Mouse (Mus musculus) hindbrain, embryonic 12.5 days (tissue): ENCODE results near the gene Aoc3. TPM values are rescaled to one million over a fixed set of nuclear protein-coding genes. Genes with fewer than 3 reads are reported as not detected.
A peak's percentile ranks its signal among the peaks of the same experiment; 100 is the strongest.

Source experiments
- ATAC-seq: fragments of 200-750 bp; cut with Nextera tagmentation; 2 replicates; pipeline ENCODE4 v1.8.0; 2017; ENCODE audit warnings: moderate TSS enrichment; ENCODE audit not compliant: low FRiP score
- H3K27ac ChIP-seq: fragments of 300-500 bp; sonication (generic); 2 replicates; pipeline ENCODE4 v1.5.1; 2016; ENCODE audit warnings: mild to moderate bottlenecking
- H3K27me3 ChIP-seq: fragments of 300-500 bp; sonication (generic); 2 replicates; pipeline ENCODE4 v1.6.1; 2016; ENCODE audit warnings: mild to moderate bottlenecking
- H3K36me3 ChIP-seq: fragments of 300-500 bp; sonication (generic); 2 replicates; pipeline ENCODE4 v1.6.1; 2016; ENCODE audit warnings: mild to moderate bottlenecking
- H3K4me1 ChIP-seq: fragments of 300-500 bp; sonication (generic); 2 replicates; pipeline ENCODE4 v1.6.1; 2016
- H3K4me2 ChIP-seq: fragments of 300-500 bp; sonication (generic); replicated peaks from 2 replicates; pipeline ENCODE4 v1.6.1; 2016; ENCODE audit warnings: mild to moderate bottlenecking
- H3K4me3 ChIP-seq: fragments of 300-500 bp; sonication (generic); 2 replicates; pipeline ENCODE4 v1.5.1; 2016; ENCODE audit warnings: mild to moderate bottlenecking
- H3K9ac ChIP-seq: fragments of 300-500 bp; sonication (generic); 2 replicates; pipeline ENCODE4 v1.6.1; 2016; ENCODE audit warnings: mild to moderate bottlenecking, moderate library complexity
- H3K9me3 ChIP-seq: fragments of 300-500 bp; sonication (generic); replicated peaks from 2 replicates; pipeline ENCODE4 v1.6.1; 2016; ENCODE audit warnings: mild to moderate bottlenecking
- WGBS: fragments of 180-500 bp; shearing (Covaris S2); methylation state at CpG from one replicate; pipeline ENCODE4 v1.1.7; 2016; 5-methylcytosine and 5-hydroxymethylcytosine counted together
- polyA plus RNA-seq: library from polyadenylated mRNA; unstranded; fragments of >200 nt; fragmentation: Nextera tagmentation; extraction: Ambion mirVana; gene quantifications from 2 replicates; pipeline ENCODE4 v1.2.1, GENCODE M21; 2016

The Aoc3 gene
- polyA plus RNA-seq, 1 experiment from 2014 or later = not detected

GRCm38 (mm10) chr11:101332537-101332936 is 2.1 kb downstream of the Aoc3 start:
- no peak for ATAC-seq
- no peaks in the 10 kb centered on the region for H3K36me3 ChIP-seq
- no peaks in the 10 kb centered on the region for H3K9me3 ChIP-seq
- H3K27me3 ChIP-seq = no peaks in the 10 kb centered on the region
- no peak overlapping the region for H3K4me2 ChIP-seq
- H3K9ac ChIP-seq = no peak overlapping the region
- peaks cover 14% of the 10 kb centered on the region for H3K4me1 ChIP-seq
- WGBS = 82% methylated on average over 3 of the region's 3 CpGs
- H3K4me3 ChIP-seq = no peak overlapping the region
- no peak overlapping the region for H3K27ac ChIP-seq

DNA sequence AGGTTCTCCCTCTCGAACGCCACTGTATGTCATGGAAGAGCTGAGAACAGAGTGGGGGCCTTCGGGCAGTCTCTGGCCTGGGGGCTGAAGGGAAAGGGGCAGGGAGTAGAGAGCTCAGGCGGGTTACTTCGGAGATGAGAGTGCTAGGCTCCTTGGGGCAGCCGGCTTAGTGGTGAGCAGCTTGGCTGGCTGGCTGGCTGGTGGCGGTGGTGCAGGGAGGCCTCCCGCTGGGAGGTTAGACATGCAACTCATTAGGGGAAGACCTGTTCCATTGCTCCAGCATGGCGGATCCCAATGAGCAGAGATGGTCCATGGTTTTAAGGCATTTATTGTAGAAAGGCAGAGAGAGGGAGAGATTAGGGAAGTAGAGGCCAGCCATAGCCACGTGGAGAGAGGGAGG is 3.6 kb downstream of the Aoc3 start:
- no peak for ATAC-seq
- Histone ChIP-seq H3K4me2 (no peak overlapping the region), H3K36me3 (no peaks in the 10 kb centered on the region), H3K9me3 (no peaks in the 10 kb centered on the region), H3K27me3 (no peaks in the 10 kb centered on the region), H3K9ac (no peak overlapping the region), H3K4me3 (no peak overlapping the region), H3K4me1 (peaks cover 25% of the 10 kb centered on the region), H3K27ac (no peak overlapping the region)
- 27% methylated on average over 10 of the region's 10 CpGs for WGBS

GRCm38 (mm10) chr11:101334516-101334915 is 4.1 kb downstream of the Aoc3 start:
- Histone ChIP-seq H3K4me3 (no peak overlapping the region), H3K4me1 (peaks cover 25% of the 10 kb centered on the region), H3K27me3 (no peaks in the 10 kb centered on the region), H3K36me3 (no peaks in the 10 kb centered on the region), H3K27ac (no peak overlapping the region), H3K9ac (no peak overlapping the region), H3K4me2 (no peak overlapping the region), H3K9me3 (no peaks in the 10 kb centered on the region)
- WGBS = 7% methylated on average over 6 of the region's 6 CpGs
- ATAC-seq = no peak

- no peak overlapping the region for H3K4me2 ChIP-seq
- H3K9me3 ChIP-seq = no peaks in the 10 kb centered on the region
- H3K4me3 ChIP-seq = no peak overlapping the region
- 86% methylated on average over 9 of the region's 9 CpGs for WGBS
- no peak for ATAC-seq
- no peak overlapping the region for H3K27ac ChIP-seq
- no peak overlapping the region for H3K9ac ChIP-seq
- H3K27me3 ChIP-seq = no peaks in the 10 kb centered on the region
- no peaks in the 10 kb centered on the region for H3K36me3 ChIP-seq
- peaks cover 25% of the 10 kb centered on the region for H3K4me1 ChIP-seq
Observed at GRCm38 (mm10) chr11:101335685-101336084, 5.3 kb downstream of the Aoc3 start.

- Histone ChIP-seq H3K9ac (peak overlapping the region; percentile 44), H3K4me1 (peaks cover 25% of the 10 kb centered on the region), H3K27ac (peak overlapping the region; percentile 71), H3K36me3 (no peaks in the 10 kb centered on the region), H3K9me3 (no peaks in the 10 kb centered on the region), H3K4me3 (peak overlapping the region; percentile 26), H3K4me2 (peak overlapping the region; percentile 64), H3K27me3 (no peaks in the 10 kb centered on the region)
- ATAC-seq = peak; percentile 84
- WGBS = 2% methylated on average over 9 of the region's 9 CpGs
Observed at GRCm38 (mm10) chr11:101338123-101338760, 7.8 kb downstream of the Aoc3 start.

DNA sequence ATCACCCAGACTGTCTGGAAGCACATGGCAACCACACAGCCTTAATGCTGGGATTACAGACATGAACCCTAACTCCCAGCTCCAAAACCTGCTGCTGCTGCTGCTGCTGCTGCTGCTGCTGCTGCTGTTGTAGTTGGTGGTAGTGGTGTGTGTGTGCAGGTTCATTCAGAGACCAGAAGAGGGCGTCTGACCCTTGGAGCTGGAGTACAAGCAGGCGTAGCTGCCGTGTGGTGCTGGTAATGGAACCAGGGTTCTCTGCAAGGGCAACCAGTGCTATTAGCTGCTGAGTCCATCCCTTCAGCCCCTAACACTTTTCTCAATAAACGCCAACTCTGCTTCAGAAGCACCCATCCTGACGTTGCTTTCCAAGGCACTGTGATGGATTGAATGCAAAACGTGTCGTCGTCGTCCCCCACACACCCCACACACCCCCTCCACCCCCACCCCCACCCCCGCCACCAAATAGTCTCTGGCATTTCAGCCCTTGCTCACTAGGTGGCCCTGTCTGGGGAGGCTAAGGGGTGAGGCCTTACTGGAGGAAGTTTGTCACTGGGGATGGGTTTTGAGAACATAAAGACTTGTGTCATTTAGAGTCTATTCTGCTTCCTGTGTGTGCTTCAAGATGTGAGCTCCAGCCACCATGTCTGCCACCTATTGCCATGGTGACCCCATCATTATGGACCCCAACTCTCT is 16.8 kb downstream of the Aoc3 start:
- Histone ChIP-seq H3K4me3 (no peak overlapping the region), H3K9me3 (no peaks in the 10 kb centered on the region), H3K4me1 (no peaks in the 10 kb centered on the region), H3K4me2 (no peak overlapping the region), H3K27me3 (no peaks in the 10 kb centered on the region), H3K27ac (no peak overlapping the region), H3K36me3 (no peaks in the 10 kb centered on the region), H3K9ac (no peak overlapping the region)
- ATAC-seq = no peak
- WGBS = 77% methylated on average over 10 of the region's 10 CpGs

DNA sequence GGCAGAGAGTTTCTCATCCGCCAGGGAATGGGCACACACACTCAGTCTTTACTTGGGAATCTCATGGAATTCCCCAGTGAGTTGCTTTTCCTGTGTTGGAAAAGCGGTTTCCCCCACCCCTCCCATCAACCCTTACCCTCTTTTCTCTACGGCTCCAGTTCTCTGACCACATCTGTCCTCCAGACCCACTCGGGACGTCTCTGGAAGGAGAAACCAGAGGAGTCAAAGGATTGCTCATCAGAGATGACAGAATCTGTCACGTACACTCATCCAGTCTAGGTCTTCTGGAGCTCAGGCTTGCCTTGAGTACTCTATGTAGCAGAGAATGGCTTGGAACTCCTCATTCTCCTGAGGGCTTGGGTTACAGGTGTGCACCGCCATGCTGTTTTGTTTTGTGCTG is 18.4 kb downstream of the Aoc3 start:
- H3K4me1 ChIP-seq = no peaks in the 10 kb centered on the region
- no peaks in the 10 kb centered on the region for H3K27me3 ChIP-seq
- no peaks in the 10 kb centered on the region for H3K9me3 ChIP-seq
- no peaks in the 10 kb centered on the region for H3K36me3 ChIP-seq
- H3K27ac ChIP-seq = no peak overlapping the region
- WGBS = 72% methylated on average over 7 of the region's 7 CpGs
- no peak overlapping the region for H3K4me3 ChIP-seq
- no peak overlapping the region for H3K9ac ChIP-seq
- ATAC-seq = no peak
- H3K4me2 ChIP-seq = no peak overlapping the region

DNA sequence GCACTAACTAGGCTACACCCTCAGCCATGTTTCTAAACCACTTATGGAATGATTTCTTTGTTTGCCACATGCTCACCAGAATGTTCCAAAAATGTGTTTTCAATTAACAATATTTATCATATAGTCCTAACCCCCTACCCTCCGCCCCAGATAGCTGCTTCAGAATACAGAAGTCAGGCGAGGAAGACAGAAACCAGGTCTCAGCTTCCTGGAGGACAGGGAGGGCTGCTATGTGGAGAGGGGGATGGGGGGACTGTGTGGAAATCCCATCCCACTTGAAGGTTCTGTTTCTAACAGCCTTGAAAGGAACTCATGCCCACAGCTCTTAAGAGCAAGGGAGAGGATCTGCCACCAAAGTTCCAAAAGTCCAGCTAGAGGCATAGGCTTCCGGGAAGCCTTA is 18.8 kb downstream of the Aoc3 start:
- H3K27me3 ChIP-seq = no peaks in the 10 kb centered on the region
- no peaks in the 10 kb centered on the region for H3K36me3 ChIP-seq
- no peak for ATAC-seq
- no peaks in the 10 kb centered on the region for H3K4me1 ChIP-seq
- H3K4me3 ChIP-seq = no peak overlapping the region
- H3K27ac ChIP-seq = no peak overlapping the region
- 86% methylated on average over 3 of the region's 3 CpGs for WGBS
- no peaks in the 10 kb centered on the region for H3K9me3 ChIP-seq
- no peak overlapping the region for H3K4me2 ChIP-seq
- no peak overlapping the region for H3K9ac ChIP-seq

DNA sequence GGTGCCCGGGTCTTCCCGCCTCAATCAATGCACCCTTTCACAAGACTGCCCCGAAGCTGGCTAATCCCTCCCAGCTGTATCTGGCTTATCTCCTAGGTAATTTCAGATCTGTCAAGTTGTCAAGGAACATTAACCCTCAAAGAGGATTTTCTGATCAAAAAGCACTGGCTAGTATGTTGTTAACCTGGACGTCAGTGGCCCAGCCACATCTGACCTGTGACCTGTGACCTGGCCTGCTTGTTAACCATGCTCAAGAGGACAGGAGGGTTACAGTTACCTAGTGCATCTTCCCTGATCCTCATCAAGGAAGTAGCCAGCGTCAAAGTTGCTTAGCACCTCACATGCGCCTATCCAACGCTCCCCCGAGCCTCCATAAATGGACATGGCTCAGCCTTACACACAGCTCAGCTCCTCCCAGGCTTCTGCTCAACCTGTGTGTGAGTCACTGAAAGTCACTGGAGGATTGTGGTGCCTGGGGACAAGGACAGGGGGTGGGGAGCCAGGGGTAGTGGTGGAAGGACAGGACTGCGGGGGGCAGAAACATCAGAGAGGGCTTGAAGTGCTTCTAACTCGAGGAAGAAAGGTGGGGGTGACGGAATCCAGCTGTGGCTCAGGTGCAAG is 20.8 kb downstream of the Aoc3 start:
- 67% methylated on average over 11 of the region's 11 CpGs for WGBS
- Histone ChIP-seq H3K4me2 (no peak overlapping the region), H3K27ac (no peak overlapping the region), H3K9ac (no peak overlapping the region), H3K4me3 (no peak overlapping the region), H3K36me3 (no peaks in the 10 kb centered on the region), H3K27me3 (no peaks in the 10 kb centered on the region), H3K9me3 (no peaks in the 10 kb centered on the region), H3K4me1 (no peaks in the 10 kb centered on the region)
- no peak for ATAC-seq

DNA sequence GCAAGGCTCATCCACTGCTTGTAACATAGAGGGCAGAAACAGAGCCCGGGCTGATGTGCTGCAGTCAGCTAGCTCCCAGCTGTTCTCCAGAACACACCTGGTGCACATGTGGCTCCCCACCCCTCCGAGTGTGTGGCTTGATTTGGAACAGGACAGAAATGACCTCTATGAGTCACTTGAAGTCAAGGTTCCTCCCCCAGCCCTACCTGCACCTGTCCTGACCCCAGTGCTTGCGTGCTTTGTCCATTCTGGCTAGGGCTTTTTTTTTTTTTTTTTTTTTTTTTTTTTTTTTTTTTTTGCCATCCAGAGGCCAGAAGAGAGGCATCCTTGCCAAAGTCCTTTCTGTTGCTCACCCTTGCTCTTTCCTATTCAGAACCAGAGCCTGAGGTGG is 21.3 kb downstream of the Aoc3 start:
- Histone ChIP-seq H3K36me3 (no peaks in the 10 kb centered on the region), H3K9me3 (no peaks in the 10 kb centered on the region), H3K4me1 (no peaks in the 10 kb centered on the region), H3K27me3 (no peaks in the 10 kb centered on the region), H3K9ac (no peak overlapping the region), H3K4me2 (no peak overlapping the region), H3K27ac (no peak overlapping the region), H3K4me3 (no peak overlapping the region)
- 86% methylated on average over 3 of the region's 3 CpGs for WGBS
- ATAC-seq = no peak

DNA sequence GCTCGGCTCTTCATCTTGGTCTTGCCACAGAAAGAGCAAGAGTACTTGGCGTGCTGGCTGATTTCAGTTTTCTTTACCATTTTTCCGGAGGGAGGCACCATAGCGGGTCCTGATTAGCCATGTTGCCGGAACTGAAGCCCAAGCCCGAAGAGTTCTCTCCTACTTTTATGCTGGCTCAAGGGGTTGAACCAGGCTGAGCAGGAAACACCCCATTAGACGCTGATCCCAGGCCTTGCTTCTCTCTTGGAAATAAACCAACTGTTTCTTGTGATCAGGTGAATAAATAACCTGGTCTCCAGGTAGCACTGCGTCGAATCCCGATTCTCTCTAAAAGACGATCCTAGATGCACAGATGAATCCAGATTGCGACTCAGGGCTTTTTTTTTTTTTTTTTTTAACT is 23.0 kb downstream of the Aoc3 start:
- no peaks in the 10 kb centered on the region for H3K36me3 ChIP-seq

GRCm38 (mm10) chr11:101354438-101355010 is 24.1 kb downstream of the Aoc3 start:
- Histone ChIP-seq H3K4me1 (no peaks in the 10 kb centered on the region), H3K36me3 (no peaks in the 10 kb centered on the region), H3K27ac (no peak overlapping the region), H3K4me3 (no peak overlapping the region), H3K9ac (no peak overlapping the region), H3K9me3 (no peaks in the 10 kb centered on the region), H3K27me3 (no peaks in the 10 kb centered on the region), H3K4me2 (no peak overlapping the region)
- no peak for ATAC-seq
- 90% methylated on average over 5 of the region's 5 CpGs for WGBS

More for the DNA sequence above, 23.0 kb downstream of the Aoc3 start:
- no peak for ATAC-seq
- Histone ChIP-seq H3K4me1 (no peaks in the 10 kb centered on the region), H3K27me3 (no peaks in the 10 kb centered on the region), H3K9ac (no peak overlapping the region), H3K9me3 (no peaks in the 10 kb centered on the region), H3K27ac (no peak overlapping the region), H3K4me3 (no peak overlapping the region), H3K4me2 (no peak overlapping the region)
- 92% methylated on average over 12 of the region's 12 CpGs for WGBS
